Mouse (Mus musculus): ENCODE data around the gene Prokr2.

GRCm38 (mm10) chr2:132368433-132368832, 16.8 kb downstream of the Prokr2 start:
- TF ChIP-seq CTCF (IDR thresholded peaks at IDR 0.05; ENCODE audit: extremely low read depth, insufficient read depth, low read length) (no peak), POLR2A (IDR thresholded peaks at IDR 0.05; ENCODE audit: extremely low read depth, insufficient read depth, low read length) (no peak)
